Mouse (Mus musculus): Measurements from ENCODE around the gene Reep3. TPM values are rescaled to one million over a fixed set of nuclear protein-coding genes. Genes with fewer than 3 reads are reported as not detected.

Reep3 gene
- polyA plus RNA-seq, 1 experiment from 2014 or later = 46.0 TPM

DNA sequence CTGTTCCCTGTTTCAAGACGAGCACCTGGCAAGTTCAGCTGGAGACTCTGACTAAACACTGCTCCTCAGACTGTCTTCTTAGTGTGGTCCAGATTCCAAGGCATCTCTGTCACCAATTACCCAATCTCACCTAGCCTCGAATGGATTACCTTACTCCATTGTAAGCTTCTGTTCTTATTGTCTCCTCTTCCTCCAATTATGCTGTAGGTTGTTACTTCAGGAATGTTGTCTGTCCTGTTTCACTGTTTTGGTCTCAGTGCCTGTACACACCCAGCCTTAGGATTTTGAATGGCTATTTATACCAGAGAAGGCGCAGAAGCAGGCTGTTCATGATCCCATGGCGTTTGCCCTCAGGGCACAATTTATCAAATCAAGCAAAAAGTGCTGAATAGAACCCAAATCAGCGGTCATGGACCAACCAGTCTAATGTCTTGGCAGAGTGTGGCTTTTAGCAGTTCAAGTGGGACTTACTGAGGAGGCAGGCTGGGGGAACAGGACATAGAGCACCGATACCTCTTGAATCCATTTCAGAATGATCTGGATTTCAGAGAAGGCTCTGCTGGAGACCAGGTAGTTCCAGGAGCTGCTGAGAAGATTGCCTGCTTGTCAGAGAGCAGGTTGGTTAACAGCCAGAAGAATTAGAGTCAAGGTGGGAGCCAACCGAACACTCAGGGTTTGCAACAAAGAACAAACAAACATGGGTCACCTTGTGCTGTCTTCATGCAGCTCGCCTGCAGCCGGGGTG, 10.4 kb upstream of the Reep3 start:
- no peak overlapping the region for H3K9ac ChIP-seq (replicated peaks)
- 73% methylated on average over 9 of the region's 9 CpGs for WGBS
- H3K27ac ChIP-seq (replicated peaks) = 0 out of 2 replicates have a peak overlapping the region, but pooled peaks have one; percentile 1
- no peak for ATAC-seq (ENCODE audit: low FRiP score, low read depth)
- peaks cover 75% of the 10 kb centered on the region for H3K4me1 ChIP-seq
- no peak overlapping the region for H3K4me3 ChIP-seq
- H3K27me3 ChIP-seq = no peaks in the 10 kb centered on the region
- no peaks in the 10 kb centered on the region for H3K36me3 ChIP-seq
- H3K9me3 ChIP-seq = no peaks in the 10 kb centered on the region
- H3K4me2 ChIP-seq (replicated peaks) = no peak overlapping the region

DNA sequence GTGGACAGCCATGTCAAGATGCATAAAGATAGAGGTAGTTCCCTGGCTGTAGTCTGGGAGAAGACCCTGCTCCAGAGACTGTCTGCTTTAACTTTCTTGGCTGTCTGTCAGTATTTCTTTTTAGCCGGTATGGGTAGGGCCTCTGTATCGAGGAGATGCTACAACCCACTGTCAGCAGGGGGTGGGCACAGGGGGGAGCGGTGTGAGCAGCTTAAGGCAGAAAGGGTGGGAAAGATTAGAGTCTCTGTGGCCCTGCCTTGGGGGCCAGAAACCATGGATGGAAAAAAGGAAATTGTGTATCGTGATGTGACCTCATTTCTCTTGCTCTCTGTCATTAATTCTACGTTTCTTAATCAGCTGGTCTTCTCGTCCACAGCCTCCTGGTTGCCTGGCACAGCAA, 9.7 kb upstream of the Reep3 start:
- no peak overlapping the region for H3K4me2 ChIP-seq (replicated peaks)
- H3K27ac ChIP-seq (replicated peaks) = no peak overlapping the region
- no peaks in the 10 kb centered on the region for H3K36me3 ChIP-seq
- peaks cover 75% of the 10 kb centered on the region for H3K4me1 ChIP-seq
- H3K4me3 ChIP-seq = no peak overlapping the region
- WGBS = 55% methylated on average over 6 of the region's 6 CpGs
- ATAC-seq (ENCODE audit: low FRiP score, low read depth) = no peak
- H3K27me3 ChIP-seq = no peaks in the 10 kb centered on the region
- no peaks in the 10 kb centered on the region for H3K9me3 ChIP-seq
- H3K9ac ChIP-seq (replicated peaks) = no peak overlapping the region

DNA sequence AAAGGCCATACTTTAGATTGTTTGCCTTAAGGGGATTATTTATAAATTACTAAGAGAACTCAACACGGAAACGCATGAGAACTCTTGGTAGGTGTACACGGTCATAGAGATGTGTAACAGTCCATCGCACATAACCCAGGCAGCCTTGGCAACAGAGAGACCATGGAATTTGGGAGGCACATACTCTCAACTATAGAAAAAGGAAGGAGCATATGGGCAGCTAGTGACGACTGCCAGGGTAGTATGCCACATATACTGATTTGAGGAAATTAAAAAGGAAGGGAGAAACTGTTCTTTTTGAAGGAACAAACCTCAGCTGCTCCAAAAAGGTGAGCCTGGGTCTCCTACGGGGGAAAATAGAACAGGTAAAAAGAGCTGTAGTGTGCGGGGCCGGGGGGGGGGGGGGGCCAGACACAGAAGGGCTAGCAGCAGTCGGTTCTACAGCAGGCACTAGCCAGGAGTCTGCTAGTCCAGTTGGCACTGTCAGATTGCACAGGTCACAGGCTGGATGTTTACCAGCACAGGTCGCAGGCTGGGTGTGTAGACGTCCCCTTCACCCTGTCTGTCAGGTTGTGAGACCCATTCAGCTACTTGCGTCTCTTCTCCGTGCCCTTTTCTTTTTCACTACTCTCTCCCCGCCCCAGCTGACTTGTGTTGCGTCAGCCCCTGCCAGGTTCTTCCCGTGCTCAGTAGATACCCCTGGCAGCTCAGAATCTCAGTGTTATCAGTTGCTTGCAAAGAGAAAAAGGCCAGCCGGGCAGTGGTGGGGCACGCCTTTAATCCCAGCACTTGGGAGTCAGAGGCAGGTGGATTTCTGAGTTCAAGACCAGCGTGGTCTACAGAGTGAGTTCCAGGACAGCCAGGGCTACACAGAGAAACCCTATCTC, 8.8 kb upstream of the Reep3 start:
- Histone ChIP-seq H3K9ac (replicated peaks) (0 out of 2 replicates have a peak overlapping the region, but pooled peaks have one; percentile 5), H3K27me3 (no peaks in the 10 kb centered on the region), H3K36me3 (no peaks in the 10 kb centered on the region), H3K27ac (replicated peaks) (0 out of 2 replicates have a peak overlapping the region, but pooled peaks have one; percentile 27), H3K9me3 (no peaks in the 10 kb centered on the region), H3K4me3 (no peak overlapping the region), H3K4me1 (peaks cover 77% of the 10 kb centered on the region), H3K4me2 (replicated peaks) (no peak overlapping the region)
- ATAC-seq (ENCODE audit: low FRiP score, low read depth) = no peak
- WGBS = 62% methylated on average over 17 of the region's 19 CpGs

DNA sequence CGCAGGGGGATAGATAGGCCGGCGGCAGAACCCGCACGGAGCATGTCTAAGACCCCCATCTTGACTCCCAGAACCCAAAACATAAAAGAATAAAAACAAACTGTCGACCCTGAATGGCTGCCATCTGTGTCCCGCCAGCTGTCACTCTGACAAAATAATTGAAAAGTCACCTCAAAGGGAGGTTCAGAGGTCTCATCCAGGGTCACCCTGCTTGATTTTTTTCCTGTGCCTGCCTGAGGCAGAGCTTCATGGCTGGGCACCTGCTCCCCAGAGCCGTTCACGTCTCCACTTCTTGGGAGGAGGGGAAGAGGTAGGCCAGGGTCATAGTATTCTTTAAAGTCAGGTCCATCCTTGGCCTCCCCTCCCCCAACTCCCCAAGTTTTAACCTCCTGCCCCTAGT, 7.8 kb upstream of the Reep3 start:
- no peaks in the 10 kb centered on the region for H3K9me3 ChIP-seq
- ATAC-seq (ENCODE audit: low FRiP score, low read depth) = peak; percentile 45
- H3K36me3 ChIP-seq = no peaks in the 10 kb centered on the region
- no peak overlapping the region; the same call in 1 of the 2 replicates for H3K4me2 ChIP-seq (replicated peaks)
- H3K27ac ChIP-seq (replicated peaks) = peak overlapping the region; percentile 35; the same call in 1 of the 2 replicates
- WGBS = 7% methylated on average over 9 of the region's 9 CpGs
- peaks cover 83% of the 10 kb centered on the region for H3K4me1 ChIP-seq
- H3K27me3 ChIP-seq = no peaks in the 10 kb centered on the region
- H3K4me3 ChIP-seq = no peak overlapping the region
- H3K9ac ChIP-seq (replicated peaks) = no peak overlapping the region

DNA sequence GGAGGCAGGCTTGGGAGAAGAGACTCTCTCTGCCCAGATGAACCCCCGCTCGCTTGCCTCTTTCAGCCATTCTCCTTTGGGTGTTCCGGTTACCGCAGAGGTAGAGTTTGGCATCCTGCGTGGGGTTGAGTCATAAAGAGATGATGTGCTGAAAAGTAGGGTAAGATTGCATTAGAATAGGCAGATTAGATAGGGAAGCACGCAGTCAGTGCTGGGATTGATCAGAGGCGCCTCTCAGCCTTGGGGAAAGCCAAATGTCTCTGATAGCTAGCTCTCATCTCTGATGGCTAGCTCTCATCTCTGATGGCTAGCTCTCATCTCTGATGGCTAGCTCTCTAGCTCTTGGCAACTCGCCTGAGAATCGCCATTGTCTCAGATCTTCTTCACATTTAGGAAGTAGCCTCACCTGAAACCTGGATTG, 4.1 kb upstream of the Reep3 start:
- Histone ChIP-seq H3K4me2 (replicated peaks) (no peak overlapping the region), H3K9me3 (no peaks in the 10 kb centered on the region), H3K27me3 (no peaks in the 10 kb centered on the region), H3K27ac (replicated peaks) (no peak overlapping the region), H3K36me3 (no peaks in the 10 kb centered on the region), H3K4me1 (peaks cover 76% of the 10 kb centered on the region), H3K9ac (replicated peaks) (no peak overlapping the region), H3K4me3 (no peak overlapping the region)
- WGBS = 65% methylated on average over 9 of the region's 9 CpGs
- no peak for ATAC-seq (ENCODE audit: low FRiP score, low read depth)

DNA sequence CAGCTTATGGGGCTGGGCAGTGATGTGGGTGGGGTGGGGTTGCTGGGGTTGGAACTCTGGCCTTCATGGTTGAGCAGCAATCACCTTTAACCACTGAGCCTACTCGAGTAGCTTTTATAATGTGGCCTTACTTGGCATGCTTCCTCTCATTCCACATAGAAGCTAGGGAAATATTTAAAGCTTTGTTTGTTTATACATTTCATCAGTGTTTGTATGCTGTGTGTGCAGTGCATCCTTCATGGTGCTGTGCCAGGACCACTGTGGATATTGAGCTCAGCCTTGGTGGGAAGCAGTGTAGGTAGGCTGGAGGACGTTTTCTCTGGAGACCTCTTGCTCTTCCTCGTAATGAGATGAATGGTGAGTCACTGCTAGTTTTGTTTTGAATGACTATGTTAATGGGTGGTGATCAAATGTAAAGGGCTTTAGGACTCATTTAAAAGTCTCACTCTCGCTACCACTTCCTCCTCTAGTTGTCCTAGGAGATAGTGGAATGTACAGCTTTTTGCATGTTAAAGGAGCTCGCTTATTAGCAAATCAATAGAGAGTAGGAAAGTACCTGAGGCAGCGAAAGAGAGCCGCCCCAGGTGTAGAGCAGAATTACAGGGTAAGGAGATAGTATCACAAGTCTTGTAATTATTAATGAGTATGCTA, 3.4 kb upstream of the Reep3 start:
- H3K4me3 ChIP-seq = no peak overlapping the region
- WGBS = 44% methylated on average over 7 of the region's 7 CpGs
- peaks cover 69% of the 10 kb centered on the region for H3K4me1 ChIP-seq
- no peak overlapping the region for H3K27ac ChIP-seq (replicated peaks)
- H3K9ac ChIP-seq (replicated peaks) = no peak overlapping the region
- no peaks in the 10 kb centered on the region for H3K9me3 ChIP-seq
- no peaks in the 10 kb centered on the region for H3K36me3 ChIP-seq
- no peak overlapping the region for H3K4me2 ChIP-seq (replicated peaks)
- ATAC-seq (ENCODE audit: low FRiP score, low read depth) = no peak
- H3K27me3 ChIP-seq = no peaks in the 10 kb centered on the region

DNA sequence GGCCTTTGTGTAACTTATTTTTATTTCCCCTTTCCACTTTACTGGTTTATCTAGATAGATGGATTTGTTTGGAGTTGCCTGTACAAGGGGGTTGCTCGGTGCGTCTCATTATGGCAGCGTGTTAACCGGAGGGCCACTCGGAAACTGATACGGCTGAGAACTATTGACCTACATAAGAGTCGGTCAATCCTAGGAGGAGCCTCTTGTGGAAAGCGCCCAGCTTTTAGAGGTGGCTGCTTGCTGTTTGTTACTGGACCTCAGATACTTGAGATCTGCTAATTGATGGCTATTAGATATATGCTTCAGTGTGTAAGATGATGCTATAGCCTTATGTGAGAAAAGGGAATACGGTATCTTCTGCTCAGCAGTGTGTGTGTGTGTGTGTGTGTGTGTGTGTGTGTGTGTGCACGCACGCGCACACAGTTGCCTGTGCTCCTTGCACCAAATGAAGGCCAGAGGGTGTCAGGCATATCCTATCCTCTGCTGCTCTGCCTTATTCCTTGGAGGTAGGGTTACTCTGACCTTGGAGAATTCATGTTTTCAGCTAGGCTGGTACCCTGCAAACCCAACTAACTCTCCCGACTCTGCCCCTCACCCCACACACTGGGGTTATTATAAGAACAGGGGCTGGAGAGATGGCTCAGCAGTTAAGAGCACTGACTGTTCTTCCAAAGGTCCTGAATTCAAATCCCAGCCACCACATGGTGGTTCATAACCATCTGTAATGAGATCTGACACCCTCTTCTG, 2.6 kb upstream of the Reep3 start:
- ATAC-seq (ENCODE audit: low FRiP score, low read depth) = no peak
- Histone ChIP-seq H3K36me3 (no peaks in the 10 kb centered on the region), H3K9me3 (no peaks in the 10 kb centered on the region), H3K27me3 (no peaks in the 10 kb centered on the region), H3K9ac (replicated peaks) (no peak overlapping the region; the same call in 1 of the 2 replicates), H3K4me2 (replicated peaks) (peak overlapping the region; percentile 78), H3K4me3 (0 out of 2 replicates have a peak overlapping the region, but pooled peaks have one; percentile 94), H3K27ac (replicated peaks) (no peak overlapping the region), H3K4me1 (peaks cover 65% of the 10 kb centered on the region)
- WGBS = 62% methylated on average over 13 of the region's 13 CpGs

DNA sequence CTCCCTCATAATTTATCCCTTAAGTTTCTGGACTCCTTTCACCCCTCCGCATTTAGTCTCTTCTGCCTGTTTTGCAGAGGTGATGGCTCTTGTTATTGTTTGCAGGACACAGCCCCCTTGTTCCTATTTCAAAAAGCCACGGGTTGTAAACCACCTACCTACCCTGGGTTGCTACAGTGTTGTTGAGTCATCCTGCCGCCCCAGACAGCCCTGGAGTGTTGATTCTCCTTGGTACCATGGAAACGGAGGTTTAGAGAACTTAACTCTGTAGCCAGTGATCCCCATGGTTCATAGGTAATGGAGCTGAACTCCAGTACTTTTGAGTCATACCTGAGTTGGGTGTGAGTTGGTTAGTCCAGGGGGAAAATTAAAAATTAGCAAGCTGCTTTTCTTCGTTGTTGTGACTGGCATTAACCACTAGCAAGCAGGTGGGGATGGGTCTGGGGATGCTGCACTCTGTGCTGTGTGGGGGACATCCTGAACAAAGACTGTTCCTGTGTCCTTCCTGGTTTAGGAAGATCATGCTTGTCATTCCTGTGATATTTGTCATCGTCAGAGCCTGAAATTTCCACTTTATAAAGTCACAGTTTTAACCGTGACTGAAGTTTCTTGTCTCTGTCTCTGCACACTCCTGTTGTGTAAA, 1.8 kb upstream of the Reep3 start:
- peak overlapping the region; percentile 98 for H3K9ac ChIP-seq (replicated peaks)
- ATAC-seq (ENCODE audit: low FRiP score, low read depth) = no peak

DNA sequence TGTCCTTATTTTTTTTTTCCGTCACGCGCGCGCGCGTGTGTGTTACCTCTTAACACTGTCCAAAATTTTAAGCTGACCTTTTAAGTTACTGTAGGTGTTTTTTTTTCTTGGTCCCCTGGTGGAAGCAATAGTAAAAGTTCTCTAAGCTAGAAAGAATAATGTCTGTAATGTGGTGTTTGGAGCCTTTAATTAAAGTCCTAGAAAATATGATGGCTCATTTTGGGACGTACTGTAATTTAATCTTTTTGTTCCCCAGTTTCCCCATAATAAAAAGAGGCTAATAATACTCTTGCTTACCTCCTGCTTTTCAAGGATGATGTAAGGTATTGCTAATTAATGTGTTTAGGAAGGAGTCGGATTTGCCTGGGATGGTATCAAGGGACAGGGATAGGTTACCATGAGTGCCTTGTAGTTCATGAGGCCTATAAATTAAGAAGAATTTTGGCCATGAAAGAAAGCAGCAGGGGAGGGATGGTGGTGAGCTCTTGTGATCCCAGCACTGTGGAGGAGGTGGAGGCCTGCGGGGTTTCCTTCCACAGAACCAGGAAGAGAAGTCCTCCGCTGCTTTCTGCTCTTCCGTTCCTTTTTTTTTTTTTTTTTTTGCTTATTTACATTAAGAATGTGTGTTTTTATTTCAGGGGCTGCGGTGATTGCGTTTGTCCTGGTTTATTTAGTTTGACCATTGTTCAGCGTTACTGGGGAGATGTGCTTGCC, 849 bp upstream of the Reep3 start:
- under 1% methylated on average over 15 of the region's 15 CpGs for WGBS
- no peaks in the 10 kb centered on the region for H3K36me3 ChIP-seq
- no peaks in the 10 kb centered on the region for H3K27me3 ChIP-seq
- H3K4me1 ChIP-seq = peaks cover 48% of the 10 kb centered on the region
- H3K9ac ChIP-seq (replicated peaks) = peak overlapping the region; percentile 98
- peak overlapping the region; percentile 100; the same call in 1 of the 2 replicates for H3K27ac ChIP-seq (replicated peaks)
- H3K4me3 ChIP-seq = peak overlapping the region; percentile 94
- no peaks in the 10 kb centered on the region for H3K9me3 ChIP-seq
- peak overlapping the region; percentile 78 for H3K4me2 ChIP-seq (replicated peaks)
- no peak for ATAC-seq (ENCODE audit: low FRiP score, low read depth)

More for the DNA sequence above, 1.8 kb upstream of the Reep3 start:
- Histone ChIP-seq H3K4me1 (peaks cover 57% of the 10 kb centered on the region), H3K27me3 (no peaks in the 10 kb centered on the region), H3K9me3 (no peaks in the 10 kb centered on the region), H3K27ac (replicated peaks) (no peak overlapping the region), H3K36me3 (no peaks in the 10 kb centered on the region), H3K4me3 (peak overlapping the region; percentile 94), H3K4me2 (replicated peaks) (peak overlapping the region; percentile 78)
- WGBS = 18% methylated on average over 7 of the region's 7 CpGs

DNA sequence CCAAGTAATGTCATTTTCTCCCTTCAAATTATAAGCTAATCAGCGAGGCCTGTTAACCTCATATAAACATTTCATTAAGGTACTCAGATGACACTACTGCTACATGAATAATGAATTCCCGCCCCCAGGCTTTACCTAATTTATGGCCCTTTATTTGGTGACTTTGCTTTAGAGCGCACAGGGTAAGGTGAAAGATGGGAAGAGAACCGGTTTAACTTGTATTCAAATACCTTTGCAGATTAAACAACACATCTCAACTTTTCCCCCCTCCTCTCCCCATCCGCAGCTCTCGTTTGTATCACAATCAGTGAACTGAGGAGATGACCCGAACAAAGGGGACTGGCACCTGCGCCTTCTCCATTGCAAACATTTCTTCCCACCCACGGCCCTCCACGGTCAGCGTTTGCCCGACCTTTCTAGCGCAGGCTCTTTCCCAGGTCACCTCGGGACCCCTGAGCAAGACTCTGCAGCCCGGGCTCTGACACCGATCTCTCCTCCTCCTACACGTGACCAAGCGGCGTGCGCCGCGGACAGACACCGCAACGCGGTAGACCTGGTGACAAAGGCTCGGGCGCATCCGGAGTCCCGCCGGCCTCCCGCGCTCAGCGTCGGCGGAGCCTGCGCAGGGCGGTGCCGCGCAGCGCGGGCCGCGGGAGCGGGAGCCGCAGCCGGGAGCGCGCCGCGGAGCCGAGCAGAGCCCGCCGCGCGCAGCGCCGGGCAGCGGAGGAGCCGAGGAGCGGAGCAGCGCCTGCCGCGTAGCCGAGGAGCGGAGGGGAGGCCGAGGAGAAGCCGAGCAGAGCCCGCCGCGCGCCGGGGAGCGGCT, 736 bp downstream of the Reep3 start, which contains the start of gene Jmjd1c:
Jmjd1c (plus strand) TSS at position 328 of the 823 bp plus-strand sequence.
- H3K36me3 ChIP-seq = no peaks in the 10 kb centered on the region
- H3K9ac ChIP-seq (replicated peaks) = peak within 1 kb of the TSS; percentile 98
- no peaks in the 10 kb centered on the region for H3K9me3 ChIP-seq
- no peaks in the 10 kb centered on the region for H3K27me3 ChIP-seq
- peaks cover 36% of the 10 kb centered on the region for H3K4me1 ChIP-seq
- peak; percentile 90 for ATAC-seq (ENCODE audit: low FRiP score, low read depth)
- WGBS = under 1% methylated on average over 67 of the region's 73 CpGs
- H3K27ac ChIP-seq (replicated peaks) = peak within 1 kb of the TSS; percentile 100
- peak within 1 kb of the TSS; percentile 94 for H3K4me3 ChIP-seq
- H3K4me2 ChIP-seq (replicated peaks) = peak within 1 kb of the TSS; percentile 78
